In the genomic region with DNA sequence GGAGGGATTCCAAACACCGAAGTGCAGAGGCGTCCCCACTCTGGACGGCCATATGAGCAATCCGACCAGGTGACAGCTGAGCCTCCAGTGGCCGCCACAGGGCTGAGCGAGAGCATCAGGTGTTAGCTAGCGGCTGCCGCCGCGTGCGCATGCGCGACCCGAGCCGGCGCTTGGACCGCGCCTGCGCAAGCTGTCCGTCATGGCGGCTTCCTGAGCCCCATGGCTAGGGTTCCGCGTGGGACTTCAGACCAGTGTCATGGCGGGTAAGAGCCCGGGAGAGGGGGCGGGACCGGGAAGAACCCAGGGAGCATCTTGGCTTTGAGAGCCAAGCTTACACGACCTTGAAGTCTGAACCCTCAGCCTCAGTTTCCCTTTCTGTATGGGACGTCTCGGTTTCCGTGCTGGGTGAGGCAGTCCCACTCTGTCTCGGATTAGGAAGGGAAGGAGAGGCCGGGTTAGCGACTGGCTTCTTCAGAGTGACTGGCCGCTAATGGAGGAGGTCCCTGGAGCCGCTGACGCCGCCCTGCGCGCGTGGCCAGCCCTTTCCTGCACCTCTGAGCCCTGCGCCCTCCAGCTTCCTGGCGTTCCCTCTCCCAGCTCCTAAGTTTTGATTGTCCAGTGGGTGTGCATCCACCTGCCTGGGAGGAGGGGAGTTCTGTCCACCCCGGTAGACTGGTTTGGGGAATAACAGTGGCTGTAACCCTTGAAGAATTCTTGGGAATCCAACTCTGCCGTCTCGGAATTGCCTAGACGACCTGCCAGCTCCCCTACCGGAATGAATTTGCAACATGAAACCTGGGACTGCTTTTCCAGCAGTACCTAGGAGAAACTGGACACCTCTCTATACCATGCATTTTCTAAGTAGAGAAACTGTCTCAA, we compare ENCODE assay signal across 8 mouse cellular contexts. TPM values are rescaled to one million over a fixed set of nuclear protein-coding genes. Genes with fewer than 3 reads are reported as not detected.
A peak's percentile ranks its signal among the peaks of the same experiment; 100 is the strongest.
DNase-seq lines count a peak whose midpoint lies in the region; ATAC-seq and TF ChIP-seq lines count a peak whose summit lies in the region.

A gene (plus strand): TSS at position 186 of the 879 bp plus-strand sequence.

- H3K4me1 ChIP-seq in CH12.LX (ENCODE audit: control insufficient read depth in 1 of 2, insufficient read depth in 2 of 2) = peaks cover 4 to 16% of the 10 kb centered on the region in 2 experiments; a peak in 3 of 4 replicates
- H3K4me1 ChIP-seq in forebrain, embryonic 11.5 days (replicated peaks; ENCODE audit: control insufficient read depth, insufficient read depth, low read length) = peaks cover 5% of the 10 kb centered on the region; the same call in 1 of the 2 replicates
- H3K4me1 ChIP-seq in heart, embryonic 16.5 days (ENCODE audit: control insufficient read depth, insufficient read depth, low read length) = peaks cover 7% of the 10 kb centered on the region
- peaks cover 16% of the 10 kb centered on the region for H3K4me1 ChIP-seq in liver, embryonic 15.5 days (replicated peaks)
- H3K4me1 ChIP-seq in neural tube, embryonic 12.5 days = peaks cover 9% of the 10 kb centered on the region

- DNase-seq in CH12.LX (ENCODE audit: extremely low read depth) = peak; percentile 95
- DNase-seq in c-Kit-positive CD71-positive TER-119-negative erythroid progenitor cells, embryonic 14.5 days (ENCODE audit: low read depth) = peak; percentile 80
- peak; percentile 95 for DNase-seq in forebrain, embryonic 11.5 days (ENCODE audit: low spot score)
- peak; percentile 92 to 94 for DNase-seq in kidney, postnatal 36 days
- DNase-seq in telencephalon, adult 2 months (ENCODE audit: low read depth, low spot score) = peak; percentile 81

- 0 out of 2 replicates have a peak, but pooled peaks have one; percentile 17 for TF ChIP-seq EP300 in CH12.LX (IDR thresholded peaks at IDR 0.05; ENCODE audit: low read length)

- peak within 1 kb of the TSS; percentile 91 for H3K9ac ChIP-seq in CH12.LX (ENCODE audit: insufficient read depth, low read depth)
- H3K9ac ChIP-seq in forebrain, embryonic 11.5 days (ENCODE audit: low read length) = peak within 1 kb of the TSS; percentile 88
- H3K9ac ChIP-seq in heart, embryonic 16.5 days (ENCODE audit: low read length) = peak within 1 kb of the TSS; percentile 77
- peak within 1 kb of the TSS; percentile 72 for H3K9ac ChIP-seq in liver, embryonic 15.5 days
- H3K9ac ChIP-seq in neural tube, embryonic 12.5 days = peak within 1 kb of the TSS; percentile 73

- H3K9me3 ChIP-seq in CH12.LX (replicated peaks; ENCODE audit: low read length) = no peaks in the 10 kb centered on the region
- no peaks in the 10 kb centered on the region for H3K9me3 ChIP-seq in forebrain, embryonic 11.5 days (ENCODE audit: control insufficient read depth, low read length)
- H3K9me3 ChIP-seq in heart, embryonic 16.5 days (replicated peaks; ENCODE audit: control insufficient read depth, low read length) = no peaks in the 10 kb centered on the region
- H3K9me3 ChIP-seq in liver, embryonic 15.5 days (replicated peaks) = no peaks in the 10 kb centered on the region
- no peaks in the 10 kb centered on the region for H3K9me3 ChIP-seq in neural tube, embryonic 12.5 days

- H3K27me3 ChIP-seq in CH12.LX (replicated peaks) = peaks cover 26% of the 10 kb centered on the region
- H3K27me3 ChIP-seq in forebrain, embryonic 11.5 days (ENCODE audit: control insufficient read depth, insufficient read depth, low read length) = no peaks in the 10 kb centered on the region
- H3K27me3 ChIP-seq in heart, embryonic 16.5 days (ENCODE audit: control insufficient read depth, insufficient read depth, low read length) = 0 out of 2 replicates have a peak, but pooled peaks cover 4% of the 10 kb centered on the region
- peaks cover 5% of the 10 kb centered on the region; the same call in 1 of the 2 replicates for H3K27me3 ChIP-seq in liver, embryonic 15.5 days
- H3K27me3 ChIP-seq in neural tube, embryonic 12.5 days (replicated peaks) = no peaks in the 10 kb centered on the region

- peak; percentile 11 for TF ChIP-seq RAD21 in CH12.LX (IDR thresholded peaks at IDR 0.05; ENCODE audit: low read depth, low read length)

- dilution Hi-C loops in CH12.LX (cut with MboI; ENCODE audit: extremely low pct_ligation_motif_present, extremely low pct_unique_long_range_greater_than_20kb, low sequenced_read_pairs) = no loop called here

- under 1% methylated on average over 48 of the region's 48 CpGs for WGBS in forebrain, embryonic 11.5 days
- under 1% methylated on average over 48 of the region's 48 CpGs for WGBS in heart, embryonic 16.5 days
- under 1% methylated on average over 48 of the region's 48 CpGs for WGBS in liver, embryonic 15.5 days (ENCODE audit: insufficient replicate concordance)
- under 1% methylated on average over 48 of the region's 48 CpGs for WGBS in neural tube, embryonic 12.5 days

- TF ChIP-seq CTCF in CH12.LX (conservative IDR thresholded peaks at IDR 0.05 in 1 of 2, IDR thresholded peaks at IDR 0.05 in 1 of 2; ENCODE audit: low read depth in 2 of 2, low read length in 2 of 2) = peak in 1 of 2 experiments; percentile 42; a peak in 2 of 4 replicates

- peak within 1 kb of the TSS; percentile 64 to 95 (median 88) for H3K4me3 ChIP-seq in CH12.LX (replicated peaks in 1 of 3; ENCODE audit: low read depth in 2 of 3, low read length in 2 of 3, poor library complexity in 1 of 3)
- peak within 1 kb of the TSS; percentile 70 for H3K4me3 ChIP-seq in forebrain, embryonic 11.5 days (ENCODE audit: low read depth, low read length)
- peak within 1 kb of the TSS; percentile 70 for H3K4me3 ChIP-seq in heart, embryonic 16.5 days (ENCODE audit: low read length)
- H3K4me3 ChIP-seq in liver, embryonic 15.5 days (replicated peaks) = peak within 1 kb of the TSS; percentile 69
- peak within 1 kb of the TSS; percentile 62 for H3K4me3 ChIP-seq in neural tube, embryonic 12.5 days

- H3K79me2 ChIP-seq in CH12.LX (replicated peaks; ENCODE audit: control insufficient read depth, extremely low read depth, insufficient read depth, poor library complexity, severe bottlenecking) = 0 out of 2 replicates have a peak, but pooled peaks cover 8% of the 10 kb centered on the region

- peak; percentile 99 for ATAC-seq in forebrain, embryonic 11.5 days (replicated peaks; ENCODE audit: low FRiP score)
- peak; percentile 98 for ATAC-seq in heart, embryonic 16.5 days (replicated peaks; ENCODE audit: extremely low read depth, insufficient read depth, low FRiP score)
- ATAC-seq in liver, embryonic 15.5 days (ENCODE audit: insufficient read depth) = peak; percentile 98
- peak; percentile 97 for ATAC-seq in neural tube, embryonic 12.5 days (ENCODE audit: low FRiP score, low read depth)

- peaks cover 5 to 23% of the 10 kb centered on the region in 2 experiments for H3K36me3 ChIP-seq in CH12.LX (replicated peaks in 1 of 2; ENCODE audit: control insufficient read depth in 1 of 2, insufficient read depth in 1 of 2, low read length in 1 of 2)
- no peaks in the 10 kb centered on the region for H3K36me3 ChIP-seq in forebrain, embryonic 11.5 days (ENCODE audit: control insufficient read depth, insufficient read depth, low read length)
- H3K36me3 ChIP-seq in heart, embryonic 16.5 days (ENCODE audit: control insufficient read depth, insufficient read depth) = no peaks in the 10 kb centered on the region
- H3K36me3 ChIP-seq in liver, embryonic 15.5 days (replicated peaks) = 0 out of 2 replicates have a peak, but pooled peaks cover 3% of the 10 kb centered on the region
- no peaks in the 10 kb centered on the region for H3K36me3 ChIP-seq in neural tube, embryonic 12.5 days

- in situ Hi-C loops in CH12.LX (cut with MboI; ENCODE audit: low pct_ligation_motif_present, low pct_unique_long_range_greater_than_20kb, low sequenced_read_pairs) = no loop called here

- TF ChIP-seq POLR2A in CH12.LX (IDR thresholded peaks at IDR 0.05; ENCODE audit: low read depth, low read length) = peak; percentile 98

- peak within 1 kb of the TSS; percentile 88 for H3K4me2 ChIP-seq in CH12.LX (ENCODE audit: insufficient read depth, low read depth, poor library complexity, severe bottlenecking)
- H3K4me2 ChIP-seq in forebrain, embryonic 11.5 days (ENCODE audit: low read depth, low read length, severe bottlenecking) = peak within 1 kb of the TSS; percentile 67
- peak within 1 kb of the TSS; percentile 87 for H3K4me2 ChIP-seq in heart, embryonic 16.5 days (ENCODE audit: low read depth, low read length)
- peak within 1 kb of the TSS; percentile 92 for H3K4me2 ChIP-seq in liver, embryonic 15.5 days
- peak within 1 kb of the TSS; percentile 83 for H3K4me2 ChIP-seq in neural tube, embryonic 12.5 days (replicated peaks)

- H3K27ac ChIP-seq in CH12.LX (ENCODE audit: insufficient read depth, low read depth) = peak within 1 kb of the TSS; percentile 18; the same call in 1 of the 2 replicates
- H3K27ac ChIP-seq in forebrain, embryonic 11.5 days (ENCODE audit: low read depth, low read length) = 0 out of 2 replicates have a peak within 1 kb of the TSS, but pooled peaks have one; percentile 46
- peak within 1 kb of the TSS; percentile 75 for H3K27ac ChIP-seq in heart, embryonic 16.5 days (ENCODE audit: low read length)
- H3K27ac ChIP-seq in liver, embryonic 15.5 days (replicated peaks) = peak within 1 kb of the TSS; percentile 78
- H3K27ac ChIP-seq in neural tube, embryonic 12.5 days = no peak within 1 kb of the TSS

TF ChIP-seq in CH12.LX, 34 proteins besides CTCF, POLR2A, EP300 and RAD21 (continues in another document):
- TF ChIP-seq UBTF (IDR thresholded peaks at IDR 0.05; ENCODE audit: low read depth, low read length) = no peak
- TF ChIP-seq JUND (conservative IDR thresholded peaks at IDR 0.05; ENCODE audit: low read depth, low read length) = no peak
- peak; percentile 99 for TF ChIP-seq NELFE (IDR thresholded peaks at IDR 0.05; ENCODE audit: low read depth, low read length)
- peak; percentile 92 for TF ChIP-seq SIN3A (IDR thresholded peaks at IDR 0.05; ENCODE audit: low read length)
- TF ChIP-seq IRF4 (IDR thresholded peaks at IDR 0.05; ENCODE audit: low read depth, low read length) = peak; percentile 64
- peak; percentile 79 for TF ChIP-seq HCFC1 (IDR thresholded peaks at IDR 0.05; ENCODE audit: low read depth, low read length)
- peak; percentile 93 for TF ChIP-seq ZMIZ1 (IDR thresholded peaks at IDR 0.05; ENCODE audit: low read depth, low read length)
- 0 out of 2 replicates have a peak, but pooled peaks have one; percentile 47 for TF ChIP-seq MEF2A (IDR thresholded peaks at IDR 0.05; ENCODE audit: borderline replicate concordance, low read depth, low read length)
- TF ChIP-seq KAT2A (IDR thresholded peaks at IDR 0.05; ENCODE audit: insufficient replicate concordance, low read length) = 0 out of 2 replicates have a peak, but pooled peaks have one; percentile 57
- TF ChIP-seq ELF1 (IDR thresholded peaks at IDR 0.05; ENCODE audit: low read depth, low read length) = peak; percentile 78

RNA-seq across cellular contexts. Expression of the gene that starts here (rescaled TPM):
- 25.4 and 39.4 TPM in 2 replicates for total RNA-seq in CH12.LX (2012; rRNA removed)
- total RNA-seq in CH12.LX (2014; rRNA removed) = 48.6 and 64.2 TPM in 2 replicates
- polyA plus RNA-seq in CH12.LX (2012; ENCODE audit: insufficient read length, low read depth) = 27.5 and 38.8 TPM in 2 replicates
- polyA plus RNA-seq in forebrain, embryonic 11.5 days (2014; fragmentation: Nextera tagmentation; extraction: Ambion mirVana) = 16.4 and 22.1 TPM in 2 replicates
- 42.0 and 48.0 TPM in 2 replicates for polyA plus RNA-seq in heart, embryonic 16.5 days (2015; fragmentation: Nextera tagmentation; extraction: Ambion mirVana)
- polyA plus RNA-seq in liver, embryonic 15.5 days (2015; fragmentation: Nextera tagmentation; extraction: Ambion mirVana) = 7.3 and 7.7 TPM in 2 replicates
- polyA plus RNA-seq in neural tube, embryonic 12.5 days (2016; fragmentation: Nextera tagmentation; extraction: Ambion mirVana) = 23.3 and 25.6 TPM in 2 replicates
